Mouse (Mus musculus): ENCODE data around the gene Adgrl3.

DNA sequence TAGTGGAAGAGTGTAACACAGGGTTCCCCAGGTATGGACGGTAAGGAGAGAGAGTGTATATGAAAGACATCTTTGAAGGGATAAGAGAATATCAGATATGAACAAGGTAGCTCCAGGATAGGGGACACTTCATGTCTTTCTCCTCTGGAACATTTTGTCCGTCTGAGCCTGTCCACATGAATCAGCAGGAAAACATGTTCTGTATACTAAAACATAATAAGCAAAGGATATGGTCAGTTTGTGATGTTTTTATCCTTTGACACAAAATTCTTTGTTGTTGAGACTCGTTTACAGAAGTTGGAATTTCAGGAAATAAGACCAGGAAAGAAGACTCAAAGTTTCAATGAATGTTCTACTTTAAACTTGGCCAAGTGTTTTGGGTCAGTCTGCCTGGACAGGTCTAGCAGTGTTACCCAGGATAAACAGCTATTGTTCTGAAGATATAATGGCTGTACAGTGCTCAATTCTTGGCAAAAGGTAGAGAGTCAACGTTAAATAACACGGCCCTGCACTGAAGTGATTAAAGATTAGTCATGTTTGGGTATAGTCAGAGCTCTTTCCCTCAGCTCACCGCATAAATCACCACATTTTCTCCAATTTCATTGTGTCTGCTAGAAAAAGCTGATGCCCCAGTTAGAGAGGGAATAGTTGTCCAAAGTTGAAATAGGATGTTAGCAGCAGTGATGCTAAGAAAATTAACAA lies 255.6 kb downstream of the Adgrl3 start:
- no peak for TF ChIP-seq CTCF (IDR thresholded peaks at IDR 0.05; ENCODE audit: extremely low read depth, insufficient read length, insufficient replicate concordance, low read depth, low read length)
- TF ChIP-seq POLR2A (IDR thresholded peaks at IDR 0.05; ENCODE audit: low read depth, low read length): no peak

Data from small intestine, adult 2 months (tissue).